Mouse (Mus musculus): Measurements from ENCODE around the gene Mcf2l.

The Mcf2l gene

GRCm38 (mm10) chr8:12874971-12875370, 1.4 kb downstream of the Mcf2l start:
- peak in 1 of 2 experiments; percentile 46 for DNase-seq

- DNase-seq = no peak
Observed at GRCm38 (mm10) chr8:12877126-12877525, 3.5 kb downstream of the Mcf2l start.

- DNase-seq = no peak
Observed at GRCm38 (mm10) chr8:12880163-12880562, 6.6 kb downstream of the Mcf2l start.

GRCm38 (mm10) chr8:12883051-12884004, 9.7 kb downstream of the Mcf2l start:
- DNase-seq = peak in 1 of 2 experiments; percentile 45

- DNase-seq = peak; percentile 46 to 54
Observed at GRCm38 (mm10) chr8:12887772-12888435, 14.3 kb downstream of the Mcf2l start.

- DNase-seq = no peak
Observed at GRCm38 (mm10) chr8:12889046-12889598, 15.5 kb downstream of the Mcf2l start.

GRCm38 (mm10) chr8:12892882-12893446, 19.4 kb downstream of the Mcf2l start:
- peak; percentile 42 to 44 for DNase-seq

- peak; percentile 86 to 88 for DNase-seq
Observed at GRCm38 (mm10) chr8:12893797-12894578, 20.4 kb downstream of the Mcf2l start.

- DNase-seq = peak; percentile 57 to 58
Observed at GRCm38 (mm10) chr8:12894783-12895534, 21.4 kb downstream of the Mcf2l start.

- DNase-seq = peak in 1 of 2 experiments; percentile 29
Observed at GRCm38 (mm10) chr8:12895535-12896150, 22.0 kb downstream of the Mcf2l start.

- DNase-seq = peak; percentile 68 to 82
Observed at GRCm38 (mm10) chr8:12896494-12897373, 23.1 kb downstream of the Mcf2l start.

- DNase-seq = no peak
Observed at GRCm38 (mm10) chr8:12897815-12898214, 24.2 kb downstream of the Mcf2l start.

- no peak for DNase-seq
Observed at GRCm38 (mm10) chr8:12903790-12904415, 30.3 kb downstream of the Mcf2l start.

- DNase-seq = no peak
Observed at GRCm38 (mm10) chr8:12905122-12905521, 31.5 kb downstream of the Mcf2l start.

- no peak for DNase-seq
Observed at GRCm38 (mm10) chr8:12905599-12906321, 32.2 kb downstream of the Mcf2l start.

- no peak for DNase-seq
Observed at GRCm38 (mm10) chr8:12906597-12906996, 33.0 kb downstream of the Mcf2l start.

GRCm38 (mm10) chr8:12907730-12908129, 34.1 kb downstream of the Mcf2l start:
- no peak for DNase-seq

- no peak for DNase-seq
Observed at GRCm38 (mm10) chr8:12912011-12912410, 38.4 kb downstream of the Mcf2l start.

Measured in cerebellum, postnatal 36 days (tissue).